Mouse (Mus musculus) heart, postnatal 0 days (tissue): ENCODE results near the gene Vmn1r29. TPM values are rescaled to one million over a fixed set of nuclear protein-coding genes. Genes with fewer than 3 reads are reported as not detected.
"Not testable (repeated sequence)": the region's sequence is repeated elsewhere in the genome, so short reads cannot be mapped to it uniquely, and the experiment has no call there.

ENCODE experiments used
- ATAC-seq: fragments of 200-750 bp; cut with Nextera tagmentation; 2 replicates; pipeline ENCODE4 v1.8.0; 2017; ENCODE audit warnings: low read depth, moderate number of reproducible peaks, moderate library complexity; ENCODE audit not compliant: insufficient read depth
- DNase-seq: peaks from one replicate; pipeline ENCODE4 v3.0.0-alpha.2; 2016; ENCODE audit warnings: low spot score
- H3K27ac ChIP-seq: fragments of 300-500 bp; sonication (generic); 2 replicates; pipeline ENCODE4 v1.5.1; 2014; ENCODE audit warnings: low read depth, mild to moderate bottlenecking
- H3K27me3 ChIP-seq: fragments of 300-500 bp; sonication (generic); 2 replicates; pipeline ENCODE4 v1.6.1; 2014; ENCODE audit warnings: low read length, mixed read lengths; ENCODE audit not compliant: control insufficient read depth, insufficient read depth
- H3K36me3 ChIP-seq: fragments of 300-500 bp; sonication (generic); replicated peaks from 2 replicates; pipeline ENCODE4 v1.6.1; 2014; ENCODE audit warnings: low read length, mixed read lengths; ENCODE audit not compliant: control insufficient read depth, insufficient read depth
- H3K4me1 ChIP-seq: fragments of 300-500 bp; sonication (generic); 2 replicates; pipeline ENCODE4 v1.6.1; 2014; ENCODE audit warnings: antibody characterized with exemption; ENCODE audit not compliant: control insufficient read depth, insufficient read depth
- H3K4me2 ChIP-seq: fragments of 300-500 bp; sonication (generic); 2 replicates; pipeline ENCODE4 v1.6.1; 2014; ENCODE audit warnings: low read depth, mild to moderate bottlenecking, low read length, moderate library complexity
- H3K4me3 ChIP-seq: fragments of 300-500 bp; sonication (generic); 2 replicates; pipeline ENCODE4 v1.5.1; 2014; ENCODE audit warnings: low read depth, low read length
- H3K9ac ChIP-seq: fragments of 300-500 bp; sonication (generic); replicated peaks from 2 replicates; pipeline ENCODE4 v1.6.1; 2014; ENCODE audit warnings: low read depth, low read length, mixed read lengths
- H3K9me3 ChIP-seq: fragments of 300-500 bp; sonication (generic); replicated peaks from 2 replicates; pipeline ENCODE4 v1.6.1; 2016; ENCODE audit warnings: low read length; ENCODE audit not compliant: control insufficient read depth
- CTCF ChIP-seq: IDR thresholded peaks from 2 replicates; pipeline ENCODE4 v1.5.1; 2016; ENCODE audit warnings: antibody characterized with exemption, control low read depth, low read depth
- EP300 ChIP-seq: IDR thresholded peaks from 2 replicates; pipeline ENCODE4 v1.6.1; 2016; ENCODE audit warnings: antibody characterized with exemption, low read depth
- WGBS: fragments of 180-500 bp; shearing (Covaris S2); extraction: QIAGEN DNeasy Blood & Tissue Kit; methylation state at CpG from one replicate; pipeline ENCODE4 v1.1.7; 2014; 5-methylcytosine and 5-hydroxymethylcytosine counted together
- polyA plus RNA-seq: library from polyadenylated mRNA; unstranded; fragments of >200 nt; fragmentation: Nextera tagmentation; extraction: Ambion mirVana; gene quantifications from 2 replicates; pipeline ENCODE4 v1.2.1, GENCODE M21; 2015
- total RNA-seq: library from RNA; depleted of rRNA; stranded (reverse); fragments of >200 nt; gene quantifications from 2 replicates; pipeline ENCODE4 v1.2.3, GENCODE M21; 2014; ENCODE audit warnings: low replicate concordance; rRNA removed

Vmn1r29 gene
- total RNA-seq (not detected in 2 replicates), polyA plus RNA-seq (not detected in 2 replicates)

GRCm38 (mm10) chr6:58301249-58301648 lies at the start of gene Vmn1r29:
TSS of gene Vmn1r29 (plus strand) at chr6:58301549.
- DNase-seq (no peak), ATAC-seq (no peak)
- Histone ChIP-seq H3K4me1 (no peaks in the 10 kb centered on the region), H3K27ac (no peak within 1 kb of the TSS), H3K4me3 (no peak within 1 kb of the TSS), H3K27me3 (no peaks in the 10 kb centered on the region), H3K9me3 (no peaks in the 10 kb centered on the region), H3K4me2 (no peak within 1 kb of the TSS), H3K36me3 (no peaks in the 10 kb centered on the region), H3K9ac (no peak within 1 kb of the TSS)
- TF ChIP-seq CTCF, result no peak
- TF ChIP-seq EP300, result no peak

- no peak for ATAC-seq
- DNase-seq, result no peak
- H3K9ac ChIP-seq, result no peak within 1 kb of the TSS
- WGBS, result 69% methylated on average over 1 of the region's 1 CpGs
- H3K4me1 ChIP-seq, result no peaks in the 10 kb centered on the region
- no peak within 1 kb of the TSS for H3K4me2 ChIP-seq
- H3K27ac ChIP-seq, result no peak within 1 kb of the TSS
- H3K9me3 ChIP-seq, result no peaks in the 10 kb centered on the region
- no peak within 1 kb of the TSS for H3K4me3 ChIP-seq
- no peaks in the 10 kb centered on the region for H3K27me3 ChIP-seq
- TF ChIP-seq CTCF (no peak), EP300 (no peak)
- H3K36me3 ChIP-seq, result no peaks in the 10 kb centered on the region
Observed at GRCm38 (mm10) chr6:58261737-58262136, 39.6 kb upstream of the Vmn1r29 start, which contains the start of gene Vmn1r28. TSS of gene Vmn1r28 (plus strand) at chr6:58262037.

GRCm38 (mm10) chr6:58279661-58280060 lies 21.7 kb upstream of the Vmn1r29 start:
- ATAC-seq, result not testable (repeated sequence)
- 74% methylated on average over 1 of the region's 1 CpGs for WGBS

GRCm38 (mm10) chr6:58292201-58292600 lies 9.1 kb upstream of the Vmn1r29 start:
- no peaks in the 10 kb centered on the region for H3K9me3 ChIP-seq
- H3K27me3 ChIP-seq, result no peaks in the 10 kb centered on the region
- WGBS, result 60% methylated on average over 2 of the region's 2 CpGs
- H3K9ac ChIP-seq, result no peak overlapping the region
- DNase-seq (no peak), ATAC-seq (no peak)
- no peak overlapping the region for H3K4me3 ChIP-seq
- TF ChIP-seq CTCF (no peak), EP300 (no peak)
- H3K4me2 ChIP-seq, result no peak overlapping the region
- no peaks in the 10 kb centered on the region for H3K36me3 ChIP-seq
- H3K27ac ChIP-seq, result no peak overlapping the region
- no peaks in the 10 kb centered on the region for H3K4me1 ChIP-seq

More at GRCm38 (mm10) chr6:58279661-58280060, 21.7 kb upstream of the Vmn1r29 start:
- H3K4me1 ChIP-seq, H3K9ac ChIP-seq, H3K36me3 ChIP-seq, H3K27ac ChIP-seq, H3K4me3 ChIP-seq, H3K27me3 ChIP-seq, DNase-seq, H3K4me2 ChIP-seq, H3K9me3 ChIP-seq: not testable (repeated sequence)

- not testable (repeated sequence) for H3K9me3 ChIP-seq, H3K27ac ChIP-seq, DNase-seq, H3K27me3 ChIP-seq, ATAC-seq, H3K36me3 ChIP-seq, H3K4me3 ChIP-seq, H3K9ac ChIP-seq, H3K4me2 ChIP-seq, H3K4me1 ChIP-seq
- WGBS, result 69% methylated on average over 19 of the region's 19 CpGs
Observed at GRCm38 (mm10) chr6:58298511-58298910, 2.8 kb upstream of the Vmn1r29 start.

GRCm38 (mm10) chr6:58330686-58331085 lies 29.3 kb downstream of the Vmn1r29 start:
- WGBS, result 72% methylated on average over 17 of the region's 17 CpGs
- not testable (repeated sequence) for H3K27me3 ChIP-seq, H3K36me3 ChIP-seq, DNase-seq, H3K4me3 ChIP-seq, H3K9ac ChIP-seq, H3K27ac ChIP-seq, H3K9me3 ChIP-seq, ATAC-seq, H3K4me1 ChIP-seq, H3K4me2 ChIP-seq

Other genes with a start within 250 kb of the Vmn1r29 start
- not detected in 2 replicates for gene Vmn1r27, start 82.7 kb upstream of the Vmn1r29 start, total RNA-seq
- gene Vmn1r27, start 82.7 kb upstream of the Vmn1r29 start, polyA plus RNA-seq, result not detected in 2 replicates
- gene Vmn1r28, start 39.5 kb upstream of the Vmn1r29 start, total RNA-seq, result not detected in 2 replicates
- gene Vmn1r28, start 39.5 kb upstream of the Vmn1r29 start, polyA plus RNA-seq, result not detected in 2 replicates
- gene Vmn1r30, start 141.8 kb downstream of the Vmn1r29 start, total RNA-seq, result not detected in 2 replicates
- not detected in 2 replicates for gene Vmn1r30, start 141.8 kb downstream of the Vmn1r29 start, polyA plus RNA-seq
- not detected in 2 replicates for gene Vmn1r31, start 173.8 kb downstream of the Vmn1r29 start, total RNA-seq
- gene Vmn1r31, start 173.8 kb downstream of the Vmn1r29 start, polyA plus RNA-seq, result not detected in 2 replicates